Mouse (Mus musculus): Measurements from ENCODE around the gene Chrne. TPM values are rescaled to one million over a fixed set of nuclear protein-coding genes. Genes with fewer than 3 reads are reported as not detected.

Gene Chrne
- polyA plus RNA-seq, 1 experiment from 2014 or later, result not detected

GRCm38 (mm10) chr11:70658942-70659341 is 39.9 kb upstream of the Chrne start:
- H3K9me3 ChIP-seq (ENCODE audit: control insufficient read depth, low read length), result no peaks in the 10 kb centered on the region
- H3K4me1 ChIP-seq (ENCODE audit: control insufficient read depth, insufficient read depth, low read length), result peaks cover 22% of the 10 kb centered on the region
- no peak overlapping the region for H3K27ac ChIP-seq (replicated peaks; ENCODE audit: low read depth, low read length)
- peaks cover 6% of the 10 kb centered on the region for H3K36me3 ChIP-seq (ENCODE audit: control insufficient read depth, insufficient read depth, low read length)
- H3K4me3 ChIP-seq (ENCODE audit: low read depth, low read length), result no peak overlapping the region
- ATAC-seq (ENCODE audit: insufficient number of reproducible peaks, low FRiP score, low TSS enrichment, low read depth) (no peak), DNase-seq (ENCODE audit: low spot score) (no peak)
- 73% methylated on average over 8 of the region's 8 CpGs for WGBS
- no peak overlapping the region for H3K4me2 ChIP-seq (ENCODE audit: low read depth, severe bottlenecking)
- no peaks in the 10 kb centered on the region for H3K27me3 ChIP-seq (ENCODE audit: control insufficient read depth, insufficient read depth, low read length)
- no peak overlapping the region for H3K9ac ChIP-seq (ENCODE audit: low read length)

GRCm38 (mm10) chr11:70658521-70658920 is 39.5 kb upstream of the Chrne start:
- no peak for DNase-seq (ENCODE audit: low spot score)
- Histone ChIP-seq H3K36me3 (ENCODE audit: control insufficient read depth, insufficient read depth, low read length) (peaks cover 4% of the 10 kb centered on the region; the same call in 1 of the 2 replicates), H3K4me2 (ENCODE audit: low read depth, severe bottlenecking) (no peak overlapping the region), H3K27ac (replicated peaks; ENCODE audit: low read depth, low read length) (no peak overlapping the region), H3K27me3 (ENCODE audit: control insufficient read depth, insufficient read depth, low read length) (no peaks in the 10 kb centered on the region), H3K9ac (ENCODE audit: low read length) (no peak overlapping the region), H3K4me3 (ENCODE audit: low read depth, low read length) (no peak overlapping the region), H3K4me1 (ENCODE audit: control insufficient read depth, insufficient read depth, low read length) (peaks cover 22% of the 10 kb centered on the region), H3K9me3 (ENCODE audit: control insufficient read depth, low read length) (no peaks in the 10 kb centered on the region)
- 80% methylated on average over 5 of the region's 5 CpGs for WGBS
- no peak for ATAC-seq (ENCODE audit: insufficient number of reproducible peaks, low FRiP score, low TSS enrichment, low read depth)

GRCm38 (mm10) chr11:70657991-70658390 is 39.0 kb upstream of the Chrne start:
- H3K9me3 ChIP-seq (ENCODE audit: control insufficient read depth, low read length), result no peaks in the 10 kb centered on the region
- H3K4me2 ChIP-seq (ENCODE audit: low read depth, severe bottlenecking), result peak overlapping the region; percentile 96; the same call in 1 of the 2 replicates
- DNase-seq (ENCODE audit: low spot score) (no peak), ATAC-seq (ENCODE audit: insufficient number of reproducible peaks, low FRiP score, low TSS enrichment, low read depth) (no peak)
- H3K27me3 ChIP-seq (ENCODE audit: control insufficient read depth, insufficient read depth, low read length), result no peaks in the 10 kb centered on the region
- H3K36me3 ChIP-seq (ENCODE audit: control insufficient read depth, insufficient read depth, low read length), result peaks cover 4% of the 10 kb centered on the region; the same call in 1 of the 2 replicates
- H3K4me3 ChIP-seq (ENCODE audit: low read depth, low read length), result no peak overlapping the region
- 61% methylated on average over 9 of the region's 9 CpGs for WGBS
- peaks cover 22% of the 10 kb centered on the region for H3K4me1 ChIP-seq (ENCODE audit: control insufficient read depth, insufficient read depth, low read length)
- H3K9ac ChIP-seq (ENCODE audit: low read length), result no peak overlapping the region
- peak overlapping the region; percentile 97 for H3K27ac ChIP-seq (replicated peaks; ENCODE audit: low read depth, low read length)

- Histone ChIP-seq H3K9ac (ENCODE audit: low read length) (no peak overlapping the region), H3K27ac (replicated peaks; ENCODE audit: low read depth, low read length) (peak overlapping the region; percentile 97), H3K4me3 (ENCODE audit: low read depth, low read length) (no peak overlapping the region)
Measured at GRCm38 (mm10) chr11:70657573-70657972, 38.6 kb upstream of the Chrne start.

GRCm38 (mm10) chr11:70656964-70657363 is 37.9 kb upstream of the Chrne start, which contains the start of gene Eno3:
Gene Eno3 (plus strand): TSS chr11:70657202.
- Histone ChIP-seq H3K9me3 (ENCODE audit: control insufficient read depth, low read length) (no peaks in the 10 kb centered on the region), H3K9ac (ENCODE audit: low read length) (peak within 1 kb of the TSS; percentile 98), H3K4me1 (ENCODE audit: control insufficient read depth, insufficient read depth, low read length) (peaks cover 27% of the 10 kb centered on the region), H3K36me3 (ENCODE audit: control insufficient read depth, insufficient read depth, low read length) (peaks cover 6% of the 10 kb centered on the region), H3K27ac (replicated peaks; ENCODE audit: low read depth, low read length) (peak within 1 kb of the TSS; percentile 97), H3K27me3 (ENCODE audit: control insufficient read depth, insufficient read depth, low read length) (no peaks in the 10 kb centered on the region), H3K4me3 (ENCODE audit: low read depth, low read length) (peak within 1 kb of the TSS; percentile 100), H3K4me2 (ENCODE audit: low read depth, severe bottlenecking) (peak within 1 kb of the TSS; percentile 96)
- 2% methylated on average over 3 of the region's 3 CpGs for WGBS
- DNase-seq (ENCODE audit: low spot score) (no peak), ATAC-seq (ENCODE audit: insufficient number of reproducible peaks, low FRiP score, low TSS enrichment, low read depth) (0 out of 2 replicates have a peak, but pooled peaks have one; percentile 18)

More at GRCm38 (mm10) chr11:70657573-70657972, 38.6 kb upstream of the Chrne start:
- peaks cover 25% of the 10 kb centered on the region for H3K4me1 ChIP-seq (ENCODE audit: control insufficient read depth, insufficient read depth, low read length)
- H3K4me2 ChIP-seq (ENCODE audit: low read depth, severe bottlenecking), result peak overlapping the region; percentile 96
- ATAC-seq (ENCODE audit: insufficient number of reproducible peaks, low FRiP score, low TSS enrichment, low read depth) (no peak), DNase-seq (ENCODE audit: low spot score) (no peak)
- H3K9me3 ChIP-seq (ENCODE audit: control insufficient read depth, low read length), result no peaks in the 10 kb centered on the region
- WGBS, result 56% methylated on average over 6 of the region's 6 CpGs
- H3K27me3 ChIP-seq (ENCODE audit: control insufficient read depth, insufficient read depth, low read length), result no peaks in the 10 kb centered on the region
- H3K36me3 ChIP-seq (ENCODE audit: control insufficient read depth, insufficient read depth, low read length), result peaks cover 5% of the 10 kb centered on the region; the same call in 1 of the 2 replicates

GRCm38 (mm10) chr11:70656456-70656927 is 37.5 kb upstream of the Chrne start:
- Histone ChIP-seq H3K27ac (replicated peaks; ENCODE audit: low read depth, low read length) (peak overlapping the region; percentile 97), H3K4me2 (ENCODE audit: low read depth, severe bottlenecking) (peak overlapping the region; percentile 96), H3K9ac (ENCODE audit: low read length) (peak overlapping the region; percentile 98), H3K4me1 (ENCODE audit: control insufficient read depth, insufficient read depth, low read length) (peaks cover 29% of the 10 kb centered on the region), H3K9me3 (ENCODE audit: control insufficient read depth, low read length) (no peaks in the 10 kb centered on the region), H3K36me3 (ENCODE audit: control insufficient read depth, insufficient read depth, low read length) (peaks cover 8% of the 10 kb centered on the region), H3K27me3 (ENCODE audit: control insufficient read depth, insufficient read depth, low read length) (no peaks in the 10 kb centered on the region), H3K4me3 (ENCODE audit: low read depth, low read length) (peak overlapping the region; percentile 100)
- 2% methylated on average over 16 of the region's 16 CpGs for WGBS
- DNase-seq (ENCODE audit: low spot score), result peak; percentile 81
- ATAC-seq (ENCODE audit: insufficient number of reproducible peaks, low FRiP score, low TSS enrichment, low read depth), result peak; percentile 70

- no peaks in the 10 kb centered on the region for H3K27me3 ChIP-seq (ENCODE audit: control insufficient read depth, insufficient read depth, low read length)
- ATAC-seq (ENCODE audit: insufficient number of reproducible peaks, low FRiP score, low TSS enrichment, low read depth), result peak; percentile 13; the same call in 1 of the 2 replicates
- under 1% methylated on average over 61 of the region's 61 CpGs for WGBS
Measured at GRCm38 (mm10) chr11:70655571-70656455, 36.8 kb upstream of the Chrne start.

GRCm38 (mm10) chr11:70654923-70655570 is 36.0 kb upstream of the Chrne start:
- H3K4me2 ChIP-seq (ENCODE audit: low read depth, severe bottlenecking), result peak overlapping the region; percentile 96
- H3K27me3 ChIP-seq (ENCODE audit: control insufficient read depth, insufficient read depth, low read length), result no peaks in the 10 kb centered on the region
- DNase-seq (ENCODE audit: low spot score), result peak; percentile 87
- peak; percentile 32; the same call in 1 of the 2 replicates for ATAC-seq (ENCODE audit: insufficient number of reproducible peaks, low FRiP score, low TSS enrichment, low read depth)
- peak overlapping the region; percentile 98 for H3K9ac ChIP-seq (ENCODE audit: low read length)
- peaks cover 36% of the 10 kb centered on the region for H3K4me1 ChIP-seq (ENCODE audit: control insufficient read depth, insufficient read depth, low read length)
- H3K27ac ChIP-seq (replicated peaks; ENCODE audit: low read depth, low read length), result peak overlapping the region; percentile 97
- H3K36me3 ChIP-seq (ENCODE audit: control insufficient read depth, insufficient read depth, low read length), result peaks cover 17% of the 10 kb centered on the region
- peak overlapping the region; percentile 100 for H3K4me3 ChIP-seq (ENCODE audit: low read depth, low read length)
- no peaks in the 10 kb centered on the region for H3K9me3 ChIP-seq (ENCODE audit: control insufficient read depth, low read length)
- WGBS, result under 1% methylated on average over 48 of the region's 48 CpGs

More at GRCm38 (mm10) chr11:70655571-70656455, 36.8 kb upstream of the Chrne start:
- peak overlapping the region; percentile 97 for H3K27ac ChIP-seq (replicated peaks; ENCODE audit: low read depth, low read length)
- peak; percentile 79 for DNase-seq (ENCODE audit: low spot score)
- peaks cover 34% of the 10 kb centered on the region for H3K4me1 ChIP-seq (ENCODE audit: control insufficient read depth, insufficient read depth, low read length)
- peak overlapping the region; percentile 98 for H3K9ac ChIP-seq (ENCODE audit: low read length)
- peak overlapping the region; percentile 100 for H3K4me3 ChIP-seq (ENCODE audit: low read depth, low read length)
- peak overlapping the region; percentile 96 for H3K4me2 ChIP-seq (ENCODE audit: low read depth, severe bottlenecking)
- H3K9me3 ChIP-seq (ENCODE audit: control insufficient read depth, low read length), result no peaks in the 10 kb centered on the region
- peaks cover 15% of the 10 kb centered on the region for H3K36me3 ChIP-seq (ENCODE audit: control insufficient read depth, insufficient read depth, low read length)

All from limb, embryonic 11.5 days (tissue).